Mouse (Mus musculus): Measurements from ENCODE around the gene Fam20a.

GRCm38 (mm10) chr11:109664293-109664692, 57.8 kb downstream of the Fam20a start:
- TF ChIP-seq CTCF (IDR thresholded peaks at IDR 0.05; ENCODE audit: low read depth) (no peak), EP300 (IDR thresholded peaks at IDR 0.05; ENCODE audit: low read depth) (no peak)

Measured in liver, embryonic 14.5 days (tissue).